Mouse (Mus musculus): ENCODE data around the gene 4933405L10Rik. TPM values are rescaled to one million over a fixed set of nuclear protein-coding genes. Genes with fewer than 3 reads are reported as not detected.
A peak's percentile ranks its signal among the peaks of the same experiment; 100 is the strongest.

4933405L10Rik gene
- polyA plus RNA-seq, 1 experiment = not detected

DNA sequence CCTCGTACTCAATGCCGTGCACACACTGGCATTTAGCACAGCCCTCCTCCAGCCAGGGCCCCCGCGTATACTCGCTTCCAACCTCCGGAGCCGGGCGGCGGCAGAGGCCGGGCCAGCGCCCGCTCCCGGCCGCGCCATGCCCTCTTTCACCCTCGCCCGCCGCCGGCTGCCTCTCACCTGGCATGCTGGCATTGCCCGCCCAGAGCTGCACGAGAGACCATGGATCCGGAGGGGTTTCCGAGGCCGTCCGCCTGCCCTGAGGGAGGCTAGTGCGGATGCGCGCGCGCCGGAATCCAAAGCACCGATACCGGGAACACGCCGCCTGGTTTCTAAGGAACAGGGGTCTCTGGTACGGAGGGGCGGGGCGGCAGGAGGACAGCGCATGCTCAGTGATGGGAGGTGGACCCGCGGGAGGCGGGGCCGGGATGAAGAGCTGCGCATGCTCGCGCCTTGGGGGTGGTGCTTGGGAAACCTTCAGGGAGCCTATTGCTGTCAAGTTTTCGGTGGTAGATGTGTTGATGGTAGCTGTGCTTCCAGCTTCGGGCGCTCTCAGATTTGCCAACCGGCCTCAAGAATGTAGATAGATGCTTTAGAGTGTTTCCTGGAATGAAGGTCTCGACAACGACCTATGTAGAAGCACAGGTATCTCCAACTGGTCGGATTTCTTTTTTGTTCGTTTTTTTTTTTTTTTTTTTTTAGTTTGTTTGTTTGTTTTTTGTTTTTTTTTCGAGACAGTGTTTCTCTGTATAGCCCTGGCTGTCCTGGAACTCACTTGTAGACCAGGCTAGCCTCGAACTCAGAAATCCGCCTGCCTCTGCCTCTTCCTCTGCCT is 51.0 kb downstream of the 4933405L10Rik start, which contains the start of gene Gfod2:
TSS of gene Gfod2 (minus strand) at position 388 of the 832 bp plus-strand sequence.
- Histone ChIP-seq H3K27ac (ENCODE audit: insufficient read depth, low read depth, low read length) (no peak within 1 kb of the TSS), H3K4me1 (ENCODE audit: control insufficient read depth, insufficient read depth, low read length) (0 out of 2 replicates have a peak, but pooled peaks cover 4% of the 10 kb centered on the region), H3K4me3 (ENCODE audit: insufficient read depth, low read depth, low read length) (peak within 1 kb of the TSS; percentile 97)
- 3% methylated on average over 57 of the region's 57 CpGs for WGBS
- TF ChIP-seq CTCF (IDR thresholded peaks at IDR 0.05; ENCODE audit: insufficient read depth, low read depth, low read length) = no peak
- TF ChIP-seq POLR2A (IDR thresholded peaks at IDR 0.05; ENCODE audit: insufficient read depth, low read depth, low read length) = peak; percentile 46; the same call in 1 of the 2 replicates

Other genes with a start within 250 kb of the 4933405L10Rik start
- not detected in 2 replicates for gene Tppp3, start 236.1 kb upstream of the 4933405L10Rik start, polyA plus RNA-seq (2012; ENCODE audit: insufficient read depth, insufficient read length, low replicate concordance, missing spikeins)
- gene Zdhhc1, start 210.8 kb upstream of the 4933405L10Rik start, polyA plus RNA-seq (2012; ENCODE audit: insufficient read depth, insufficient read length, low replicate concordance, missing spikeins) = not detected in 2 replicates
- not detected in 2 replicates for gene Hsd11b2, start 188.9 kb upstream of the 4933405L10Rik start, polyA plus RNA-seq (2012; ENCODE audit: insufficient read depth, insufficient read length, low replicate concordance, missing spikeins)
- not detected in 2 replicates for gene Atp6v0d1, start 141.6 kb upstream of the 4933405L10Rik start, polyA plus RNA-seq (2012; ENCODE audit: insufficient read depth, insufficient read length, low replicate concordance, missing spikeins)
- gene Ripor1, start 102.4 kb upstream of the 4933405L10Rik start, polyA plus RNA-seq (2012; ENCODE audit: insufficient read depth, insufficient read length, low replicate concordance, missing spikeins) = not detected in 2 replicates
- 898 TPM in 1 of 2 replicates, not detected in the other for gene Ctcf, start 71.1 kb upstream of the 4933405L10Rik start, polyA plus RNA-seq (2012; ENCODE audit: insufficient read depth, insufficient read length, low replicate concordance, missing spikeins)
- gene Agrp, start 70.3 kb upstream of the 4933405L10Rik start, polyA plus RNA-seq (2012; ENCODE audit: insufficient read depth, insufficient read length, low replicate concordance, missing spikeins) = not detected in 2 replicates
- 218 TPM in 1 of 2 replicates, not detected in the other for gene Carmil2, start 21.4 kb upstream of the 4933405L10Rik start, polyA plus RNA-seq (2012; ENCODE audit: insufficient read depth, insufficient read length, low replicate concordance, missing spikeins)
- not detected in 2 replicates for gene Acd, start 6.6 kb upstream of the 4933405L10Rik start, polyA plus RNA-seq (2012; ENCODE audit: insufficient read depth, insufficient read length, low replicate concordance, missing spikeins)
- gene Pard6a, start 6.5 kb upstream of the 4933405L10Rik start, polyA plus RNA-seq (2012; ENCODE audit: insufficient read depth, insufficient read length, low replicate concordance, missing spikeins) = not detected in 2 replicates
- gene Enkd1, start 555 bp downstream of the 4933405L10Rik start, polyA plus RNA-seq (2012; ENCODE audit: insufficient read depth, insufficient read length, low replicate concordance, missing spikeins) = not detected in 2 replicates
- gene Gfod2, start 51.0 kb downstream of the 4933405L10Rik start, polyA plus RNA-seq (2012; ENCODE audit: insufficient read depth, insufficient read length, low replicate concordance, missing spikeins) = not detected in 2 replicates
- gene Ranbp10, start 119.7 kb downstream of the 4933405L10Rik start, polyA plus RNA-seq (2012; ENCODE audit: insufficient read depth, insufficient read length, low replicate concordance, missing spikeins) = not detected in 2 replicates
- gene Tsnaxip1, start 120.1 kb downstream of the 4933405L10Rik start, polyA plus RNA-seq (2012; ENCODE audit: insufficient read depth, insufficient read length, low replicate concordance, missing spikeins) = not detected in 2 replicates
- not detected in 2 replicates for gene Cenpt, start 145.6 kb downstream of the 4933405L10Rik start, polyA plus RNA-seq (2012; ENCODE audit: insufficient read depth, insufficient read length, low replicate concordance, missing spikeins)
- gene Thap11, start 147.5 kb downstream of the 4933405L10Rik start, polyA plus RNA-seq (2012; ENCODE audit: insufficient read depth, insufficient read length, low replicate concordance, missing spikeins) = not detected in 2 replicates
- not detected in 2 replicates for gene Nutf2, start 152.9 kb downstream of the 4933405L10Rik start, polyA plus RNA-seq (2012; ENCODE audit: insufficient read depth, insufficient read length, low replicate concordance, missing spikeins)
- gene Edc4, start 173.2 kb downstream of the 4933405L10Rik start, polyA plus RNA-seq (2012; ENCODE audit: insufficient read depth, insufficient read length, low replicate concordance, missing spikeins) = not detected in 2 replicates
- gene Nrn1l, start 185.9 kb downstream of the 4933405L10Rik start, polyA plus RNA-seq (2012; ENCODE audit: insufficient read depth, insufficient read length, low replicate concordance, missing spikeins) = not detected in 2 replicates
- gene Pskh1, start 192.8 kb downstream of the 4933405L10Rik start, polyA plus RNA-seq (2012; ENCODE audit: insufficient read depth, insufficient read length, low replicate concordance, missing spikeins) = not detected in 2 replicates
- not detected in 2 replicates for gene Ctrl, start 226.2 kb downstream of the 4933405L10Rik start, polyA plus RNA-seq (2012; ENCODE audit: insufficient read depth, insufficient read length, low replicate concordance, missing spikeins)
- gene Psmb10, start 230.8 kb downstream of the 4933405L10Rik start, polyA plus RNA-seq (2012; ENCODE audit: insufficient read depth, insufficient read length, low replicate concordance, missing spikeins) = not detected in 2 replicates
- gene Lcat, start 235.7 kb downstream of the 4933405L10Rik start, polyA plus RNA-seq (2012; ENCODE audit: insufficient read depth, insufficient read length, low replicate concordance, missing spikeins) = not detected in 2 replicates

Measured in olfactory bulb, adult 2 months (tissue).